Mouse (Mus musculus) spleen, embryonic (tissue): Measurements from ENCODE around the gene Prkg2.

Experiments
- CTCF ChIA-PET: fragments of 350-600 bp; sonication (Branson Sonifier 250); formaldehyde crosslinking; loops from one replicate; lab custom pipeline; 2022; lab: Charles Lee

The Prkg2 gene

GRCm38 (mm10) chr5:98975877-98976672 is 61.1 kb downstream of the Prkg2 start:
- CTCF ChIA-PET = no interaction called here

- CTCF ChIA-PET = no interaction called here
Observed at GRCm38 (mm10) chr5:98966679-98967078, 70.5 kb downstream of the Prkg2 start.

- CTCF ChIA-PET = no interaction called here
Observed at GRCm38 (mm10) chr5:98965139-98965538, 72.0 kb downstream of the Prkg2 start.

- CTCF ChIA-PET = no interaction called here
Observed at GRCm38 (mm10) chr5:98964367-98964766, 72.8 kb downstream of the Prkg2 start.

- CTCF ChIA-PET = no interaction called here
Observed at GRCm38 (mm10) chr5:98962472-98962871, 74.7 kb downstream of the Prkg2 start.

- CTCF ChIA-PET = no interaction called here
Observed at GRCm38 (mm10) chr5:98955576-98955975, 81.6 kb downstream of the Prkg2 start.

- CTCF ChIA-PET = no interaction called here
Observed at GRCm38 (mm10) chr5:98953386-98953785, 83.8 kb downstream of the Prkg2 start.

- CTCF ChIA-PET = interaction anchor here (0.7 kb wide), 1 partner anchor 12 kb away, joined by 3 read pairs; no protein-coding TSS in a partner anchor
Observed at GRCm38 (mm10) chr5:98951566-98951965, 85.6 kb downstream of the Prkg2 start.

GRCm38 (mm10) chr5:98950495-98951092 is 86.6 kb downstream of the Prkg2 start:
- CTCF ChIA-PET = no interaction called here

GRCm38 (mm10) chr5:98949784-98950183 is 87.4 kb downstream of the Prkg2 start:
- CTCF ChIA-PET = no interaction called here

- CTCF ChIA-PET = interaction anchor here (0.6 kb wide), 1 partner anchor 136 kb away, joined by 3 read pairs; no protein-coding TSS in a partner anchor
Observed at GRCm38 (mm10) chr5:98946656-98947055, 90.5 kb downstream of the Prkg2 start.

GRCm38 (mm10) chr5:98946117-98946620 is 91.0 kb downstream of the Prkg2 start:
- CTCF ChIA-PET = no interaction called here

GRCm38 (mm10) chr5:98943776-98944175 is 93.4 kb downstream of the Prkg2 start:
- CTCF ChIA-PET = no interaction called here

- CTCF ChIA-PET = no interaction called here
Observed at GRCm38 (mm10) chr5:98940731-98941130, 96.4 kb downstream of the Prkg2 start.

- CTCF ChIA-PET = no interaction called here
Observed at GRCm38 (mm10) chr5:98939631-98940208, 97.4 kb downstream of the Prkg2 start.

- CTCF ChIA-PET = no interaction called here
Observed at GRCm38 (mm10) chr5:98939116-98939515, 98.0 kb downstream of the Prkg2 start.

- CTCF ChIA-PET = no interaction called here
Observed at GRCm38 (mm10) chr5:98937879-98938278, 99.3 kb downstream of the Prkg2 start.

GRCm38 (mm10) chr5:98936650-98937049 is 100.5 kb downstream of the Prkg2 start:
- CTCF ChIA-PET = no interaction called here

GRCm38 (mm10) chr5:98935930-98936329 is 101.2 kb downstream of the Prkg2 start:
- CTCF ChIA-PET = no interaction called here

GRCm38 (mm10) chr5:98922921-98923320 is 114.2 kb downstream of the Prkg2 start:
- CTCF ChIA-PET = no interaction called here

- CTCF ChIA-PET = no interaction called here
Observed at GRCm38 (mm10) chr5:98921608-98922007, 115.5 kb downstream of the Prkg2 start.

- CTCF ChIA-PET = no interaction called here
Observed at GRCm38 (mm10) chr5:98918716-98919115, 118.4 kb downstream of the Prkg2 start.

- CTCF ChIA-PET = no interaction called here
Observed at GRCm38 (mm10) chr5:98902339-98902738, 134.8 kb downstream of the Prkg2 start.
